Mouse (Mus musculus) limb, embryonic 14.5 days (tissue): Measurements from ENCODE around the gene Pstpip1. TPM values are rescaled to one million over a fixed set of nuclear protein-coding genes. Genes with fewer than 3 reads are reported as not detected.

Source experiments
- ATAC-seq: fragments of 200-750 bp; cut with Nextera tagmentation; 2 replicates; pipeline ENCODE4 v1.8.0; 2017; ENCODE audit warnings: low read depth, moderate number of reproducible peaks, moderate TSS enrichment; ENCODE audit not compliant: low FRiP score
- DNase-seq: peaks from one replicate; pipeline ENCODE4 v3.0.0-alpha.2; 2015; ENCODE audit warnings: low spot score
- H3K27ac ChIP-seq: fragments of 300-500 bp; sonication (generic); replicated peaks from 2 replicates; pipeline ENCODE4 v1.5.1; 2014; ENCODE audit warnings: low read depth, mild to moderate bottlenecking, low read length, moderate library complexity, mixed read lengths
- H3K27me3 ChIP-seq: fragments of 300-500 bp; sonication (generic); 2 replicates; pipeline ENCODE4 v1.6.1; 2014; ENCODE audit warnings: low read length, mixed read lengths; ENCODE audit not compliant: control insufficient read depth, insufficient read depth
- H3K36me3 ChIP-seq: fragments of 300-500 bp; sonication (generic); 2 replicates; pipeline ENCODE4 v1.6.1; 2014; ENCODE audit warnings: mild to moderate bottlenecking, low read length, moderate library complexity, mixed read lengths; ENCODE audit not compliant: control insufficient read depth, insufficient read depth
- H3K4me1 ChIP-seq: fragments of 300-500 bp; sonication (generic); 2 replicates; pipeline ENCODE4 v1.6.1; 2014; ENCODE audit warnings: antibody characterized with exemption, low read length, mixed read lengths; ENCODE audit not compliant: control insufficient read depth, insufficient read depth
- H3K4me2 ChIP-seq: fragments of 300-500 bp; sonication (generic); replicated peaks from 2 replicates; pipeline ENCODE4 v1.6.1; 2014; ENCODE audit warnings: low read depth, mild to moderate bottlenecking, low read length, moderate library complexity; ENCODE audit not compliant: severe bottlenecking
- H3K4me3 ChIP-seq: fragments of 300-500 bp; sonication (generic); replicated peaks from 2 replicates; pipeline ENCODE4 v1.5.1; 2014; ENCODE audit warnings: low read length
- H3K9ac ChIP-seq: fragments of 300-500 bp; sonication (generic); 2 replicates; pipeline ENCODE4 v1.6.1; 2014; ENCODE audit warnings: mild to moderate bottlenecking, low read depth, low read length, moderate library complexity; ENCODE audit not compliant: severe bottlenecking
- H3K9me3 ChIP-seq: fragments of 300-500 bp; sonication (generic); 2 replicates; pipeline ENCODE4 v1.6.1; 2016; ENCODE audit warnings: low read length; ENCODE audit not compliant: control insufficient read depth
- POLR2A ChIP-seq: fragments of 200-500 bp; IDR thresholded peaks from 2 replicates; pipeline ENCODE4 v1.8.0; 2012; ENCODE audit warnings: inconsistent platforms, mild to moderate bottlenecking, moderate library complexity, borderline replicate concordance; ENCODE audit not compliant: insufficient read depth, insufficient read length; ENCODE audit errors: extremely low read depth
- WGBS: fragments of 180-500 bp; shearing (Covaris S2); extraction: QIAGEN DNeasy Blood & Tissue Kit; methylation state at CpG from one replicate; pipeline ENCODE4 v1.1.7; 2014; 5-methylcytosine and 5-hydroxymethylcytosine counted together
- polyA plus RNA-seq, 2 experiments: library from polyadenylated mRNA; depleted of rRNA in 1 of 2; stranded (reverse) in 1 of 2; unstranded in 1 of 2; fragments of >200 nt; fragmentation: Nextera tagmentation in 1 of 2; extraction: Ambion mirVana in 1 of 2; gene quantifications; 2 replicates each; pipeline versions ENCODE4 v1.2.1 to v1.2.3; 2012 to 2014

Pstpip1 gene
- polyA plus RNA-seq, 2 experiments: 1.4 to 4.3 TPM

DNA sequence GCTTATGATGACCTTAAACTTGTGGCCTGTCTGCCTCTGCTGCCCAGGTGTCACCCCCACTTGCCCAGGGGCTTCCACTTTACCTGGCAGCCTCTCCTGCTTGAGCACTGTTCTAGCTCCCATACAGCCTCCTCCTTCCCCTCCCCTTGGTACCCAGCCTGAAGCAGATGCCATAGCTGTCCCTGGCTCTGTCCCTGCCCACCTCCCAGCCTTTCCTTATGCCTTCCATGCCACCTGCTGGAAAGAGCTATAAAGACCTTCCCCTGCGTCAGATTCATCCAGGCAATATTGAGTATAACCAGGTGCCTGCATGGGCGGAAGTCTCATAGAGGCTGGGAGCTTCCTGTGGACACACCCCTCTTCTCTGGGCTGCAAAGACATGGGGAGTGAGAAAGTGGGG, 29.9 kb downstream of the Pstpip1 start:
- H3K36me3 ChIP-seq: no peaks in the 10 kb centered on the region
- H3K9me3 ChIP-seq: no peaks in the 10 kb centered on the region
- no peak overlapping the region for H3K4me2 ChIP-seq
- ATAC-seq: no peak
- H3K27ac ChIP-seq: no peak overlapping the region
- peaks cover 3% of the 10 kb centered on the region; the same call in 1 of the 2 replicates for H3K4me1 ChIP-seq
- H3K27me3 ChIP-seq: no peaks in the 10 kb centered on the region
- WGBS: 53% methylated on average over 2 of the region's 2 CpGs
- DNase-seq: no peak
- H3K9ac ChIP-seq: no peak overlapping the region
- TF ChIP-seq POLR2A: no peak
- H3K4me3 ChIP-seq: no peak overlapping the region

DNA sequence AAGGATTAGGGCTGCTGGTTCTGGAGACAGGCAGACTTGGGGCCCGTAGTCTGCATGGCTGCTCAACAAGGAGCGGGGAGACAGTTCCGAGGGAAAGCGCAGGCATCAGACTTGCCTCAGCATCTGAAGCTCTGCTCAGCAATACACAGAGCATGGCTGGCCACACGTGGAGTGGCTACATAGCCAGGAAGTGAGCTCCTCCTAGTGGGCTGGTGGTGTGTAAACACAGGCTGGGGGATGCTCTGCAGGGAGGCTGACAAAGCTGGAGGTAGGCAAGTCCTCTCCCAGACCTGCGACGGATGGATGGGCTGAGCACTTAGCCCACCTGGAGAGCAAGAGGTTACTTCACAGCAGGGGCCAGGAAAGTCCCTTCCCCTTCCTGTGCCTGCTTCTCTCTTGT, 31.3 kb downstream of the Pstpip1 start:
- ATAC-seq: peak; percentile 41; the same call in 1 of the 2 replicates
- Histone ChIP-seq H3K36me3 (no peaks in the 10 kb centered on the region), H3K9me3 (no peaks in the 10 kb centered on the region), H3K4me1 (peaks cover 3% of the 10 kb centered on the region; the same call in 1 of the 2 replicates), H3K27ac (no peak overlapping the region), H3K4me2 (no peak overlapping the region), H3K9ac (no peak overlapping the region), H3K4me3 (no peak overlapping the region), H3K27me3 (no peaks in the 10 kb centered on the region)
- 24% methylated on average over 7 of the region's 7 CpGs for WGBS
- peak; percentile 51 for DNase-seq
- TF ChIP-seq POLR2A: no peak

DNA sequence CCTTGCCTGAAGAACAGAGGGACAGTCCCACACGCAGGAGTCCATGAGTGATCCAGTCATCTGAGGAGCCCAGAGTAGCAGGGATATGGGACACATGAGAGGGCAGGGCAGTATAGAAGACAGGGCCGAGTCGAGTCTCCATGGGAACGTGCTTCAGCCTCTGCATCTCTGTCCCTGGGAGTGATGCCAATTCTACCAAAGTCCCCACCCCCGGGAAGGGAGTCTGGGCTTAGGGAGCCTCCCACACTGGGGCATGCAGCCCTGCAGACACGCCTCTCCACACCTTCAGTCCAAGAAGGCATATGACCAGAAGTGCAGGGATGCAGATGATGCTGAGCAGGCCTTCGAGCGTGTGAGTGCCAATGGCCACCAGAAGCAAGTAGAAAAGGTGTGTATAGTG, 33.2 kb downstream of the Pstpip1 start:
- no peak for TF ChIP-seq POLR2A
- no peak overlapping the region for H3K4me3 ChIP-seq
- no peak overlapping the region for H3K27ac ChIP-seq
- no peaks in the 10 kb centered on the region for H3K9me3 ChIP-seq
- no peak overlapping the region for H3K4me2 ChIP-seq
- H3K27me3 ChIP-seq: no peaks in the 10 kb centered on the region
- peak; percentile 42 for DNase-seq
- H3K9ac ChIP-seq: no peak overlapping the region
- ATAC-seq: no peak
- H3K36me3 ChIP-seq: peaks cover 6% of the 10 kb centered on the region
- peaks cover 3% of the 10 kb centered on the region; the same call in 1 of the 2 replicates for H3K4me1 ChIP-seq
- 59% methylated on average over 8 of the region's 8 CpGs for WGBS

DNA sequence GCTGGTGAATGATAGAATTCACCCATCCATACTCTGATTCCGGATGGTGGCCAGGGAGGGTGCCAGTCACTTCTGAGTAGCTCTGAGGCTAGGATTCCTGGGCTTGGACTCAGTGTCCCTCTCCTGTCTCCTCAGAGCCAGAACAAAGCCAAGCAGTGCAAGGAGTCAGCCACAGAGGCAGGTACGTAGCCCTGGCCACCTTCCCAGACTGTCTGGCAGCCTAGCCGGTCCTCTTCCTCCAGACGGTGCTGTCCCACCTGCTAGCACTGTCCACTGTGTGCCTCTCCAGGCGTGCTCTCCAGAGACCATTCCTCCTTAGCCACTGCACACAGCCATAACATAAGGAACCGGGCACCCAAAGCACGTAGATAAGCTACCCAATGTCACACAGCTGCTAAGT, 33.9 kb downstream of the Pstpip1 start:
- no peak overlapping the region for H3K9ac ChIP-seq
- 71% methylated on average over 7 of the region's 7 CpGs for WGBS

DNA sequence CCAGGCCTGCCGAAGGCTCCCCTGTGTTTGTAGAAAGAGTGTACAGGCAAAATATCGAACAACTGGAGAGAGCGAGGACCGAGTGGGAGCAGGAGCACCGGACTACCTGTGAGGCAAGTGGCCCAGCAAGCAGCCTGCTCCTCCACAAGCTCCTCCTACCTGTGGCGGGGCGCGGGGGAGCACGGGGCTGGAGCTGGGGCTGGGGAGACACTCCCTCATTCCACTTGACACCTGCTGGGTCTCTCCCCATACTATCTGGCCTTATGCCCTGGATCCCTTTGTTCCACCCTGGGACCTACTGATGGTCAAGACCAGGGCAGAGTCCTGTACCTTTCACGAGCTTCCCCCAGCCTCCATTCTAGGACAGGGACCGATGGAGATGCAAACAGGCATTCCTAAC, 34.8 kb downstream of the Pstpip1 start:
- TF ChIP-seq POLR2A: no peak
- DNase-seq (no peak), ATAC-seq (no peak)
- H3K4me3 ChIP-seq: no peak overlapping the region
- H3K27me3 ChIP-seq: no peaks in the 10 kb centered on the region
- H3K4me2 ChIP-seq: no peak overlapping the region
- H3K9me3 ChIP-seq: no peaks in the 10 kb centered on the region
- no peak overlapping the region for H3K9ac ChIP-seq
- H3K4me1 ChIP-seq: peaks cover 3% of the 10 kb centered on the region; the same call in 1 of the 2 replicates
- peaks cover 21% of the 10 kb centered on the region for H3K36me3 ChIP-seq
- 21% methylated on average over 10 of the region's 11 CpGs for WGBS
- H3K27ac ChIP-seq: no peak overlapping the region

More for the DNA sequence above, 33.9 kb downstream of the Pstpip1 start:
- no peak overlapping the region for H3K4me2 ChIP-seq
- peaks cover 3% of the 10 kb centered on the region; the same call in 1 of the 2 replicates for H3K4me1 ChIP-seq
- H3K4me3 ChIP-seq: no peak overlapping the region
- ATAC-seq: no peak
- TF ChIP-seq POLR2A: no peak
- peaks cover 13% of the 10 kb centered on the region for H3K36me3 ChIP-seq
- no peak overlapping the region for H3K27ac ChIP-seq
- no peak for DNase-seq
- no peaks in the 10 kb centered on the region for H3K27me3 ChIP-seq
- no peaks in the 10 kb centered on the region for H3K9me3 ChIP-seq

DNA sequence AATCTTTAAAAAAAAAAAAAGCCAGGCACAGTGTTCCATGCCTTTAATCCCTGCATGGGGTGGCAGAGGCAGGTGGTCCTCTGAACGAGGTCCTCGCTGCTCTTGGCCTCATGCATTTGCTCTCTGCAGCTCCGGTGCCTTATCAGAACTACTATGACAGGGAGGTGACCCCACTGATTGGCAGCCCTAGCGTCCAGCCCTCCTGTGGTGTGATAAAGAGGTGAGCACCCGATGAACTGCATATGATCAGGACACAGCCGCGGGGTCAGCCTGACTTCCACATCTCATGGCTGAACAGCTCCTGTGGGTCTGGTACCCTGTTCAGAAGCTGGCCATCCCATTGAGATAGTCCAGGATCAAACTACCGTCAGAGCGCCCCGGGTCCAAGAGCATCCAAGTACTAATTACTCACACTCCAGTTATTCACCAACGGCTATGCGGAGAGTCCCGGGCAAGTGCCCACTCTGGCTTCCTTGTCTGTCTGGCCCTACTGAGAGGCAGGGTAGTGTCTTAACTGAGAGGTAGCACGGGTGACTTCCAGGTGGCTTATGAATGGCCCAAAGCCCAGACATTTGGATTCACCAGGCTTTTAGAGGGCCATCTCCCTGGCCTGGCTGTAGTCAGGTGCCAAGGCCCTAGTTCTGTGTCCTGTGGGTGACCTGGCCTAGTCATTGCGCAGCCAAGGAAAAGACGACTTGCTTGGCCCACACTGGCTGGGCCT, 36.9 kb downstream of the Pstpip1 start:
- H3K4me1 ChIP-seq: no peaks in the 10 kb centered on the region
- H3K4me3 ChIP-seq: no peak overlapping the region
- DNase-seq (no peak), ATAC-seq (no peak)
- peaks cover 38% of the 10 kb centered on the region for H3K36me3 ChIP-seq
- H3K9me3 ChIP-seq: no peaks in the 10 kb centered on the region
- H3K9ac ChIP-seq: no peak overlapping the region
- no peak for TF ChIP-seq POLR2A
- H3K27ac ChIP-seq: no peak overlapping the region
- no peak overlapping the region for H3K4me2 ChIP-seq
- H3K27me3 ChIP-seq: no peaks in the 10 kb centered on the region
- WGBS: 86% methylated on average over 16 of the region's 16 CpGs
